Mouse (Mus musculus) monocyte, adult 2 months (primary cell): Measurements from ENCODE around the gene Dnajc22.

ENCODE experiments used
- DNase-seq, 2 experiments: peaks; one replicate each; pipeline ENCODE4 v3.0.0; 2022; ENCODE audit warnings: low spot score in 2 of 2, low read depth in 1 of 2

Gene Dnajc22

GRCm38 (mm10) chr15:99085997-99086396 is 7.0 kb upstream of the Dnajc22 start:
- DNase-seq, result no peak

DNA sequence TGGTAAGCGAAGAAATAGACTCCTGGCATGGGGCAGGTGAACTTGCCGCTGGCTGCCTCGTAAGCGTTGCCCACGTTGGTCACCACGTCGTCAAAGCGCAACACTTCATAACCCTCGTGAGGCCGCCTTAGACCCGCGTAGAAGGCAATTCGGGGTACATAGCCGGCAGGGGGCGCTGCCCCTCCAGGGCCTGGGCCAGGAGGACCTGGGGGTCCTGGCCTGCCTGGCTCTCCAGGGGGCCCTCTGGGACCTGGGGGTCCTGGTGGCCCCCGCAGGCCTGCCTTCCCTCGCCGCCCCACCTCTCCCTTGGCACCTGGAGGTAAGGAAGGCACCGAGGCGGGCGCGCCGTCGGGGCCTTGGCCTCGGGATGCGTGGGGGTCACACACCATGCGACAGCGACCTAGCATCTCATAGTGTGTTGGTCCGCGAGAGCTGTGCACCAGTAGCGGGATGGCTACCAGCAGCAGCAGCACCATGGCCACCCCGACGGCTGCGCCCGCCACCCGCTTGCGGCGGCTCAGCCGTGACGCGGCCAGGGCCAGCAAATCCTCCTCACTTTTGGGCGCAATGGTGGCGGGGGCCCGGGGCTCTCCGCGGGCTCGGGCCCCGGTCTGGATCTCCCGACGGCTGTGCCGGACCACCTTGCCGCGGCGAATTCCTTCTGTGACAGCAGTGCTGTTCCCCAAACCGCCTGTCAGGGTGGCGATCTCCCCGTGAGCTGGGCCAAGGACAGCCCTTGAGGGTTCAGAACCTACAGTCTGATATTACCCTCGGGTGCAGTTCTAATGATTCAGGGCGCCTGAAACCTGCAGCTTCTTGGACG is 5.5 kb upstream of the Dnajc22 start, which contains the start of gene C1ql4:
TSS of gene C1ql4 (minus strand) at position 565 of the 823 bp plus-strand sequence.
- no peak for DNase-seq

- DNase-seq, result peak; percentile 34 to 64
These were observed 4.7 kb upstream of the Dnajc22 start for GRCm38 (mm10) chr15:99088292-99088691.

- DNase-seq, result no peak
These were observed 3.9 kb upstream of the Dnajc22 start for GRCm38 (mm10) chr15:99089069-99089468.

DNA sequence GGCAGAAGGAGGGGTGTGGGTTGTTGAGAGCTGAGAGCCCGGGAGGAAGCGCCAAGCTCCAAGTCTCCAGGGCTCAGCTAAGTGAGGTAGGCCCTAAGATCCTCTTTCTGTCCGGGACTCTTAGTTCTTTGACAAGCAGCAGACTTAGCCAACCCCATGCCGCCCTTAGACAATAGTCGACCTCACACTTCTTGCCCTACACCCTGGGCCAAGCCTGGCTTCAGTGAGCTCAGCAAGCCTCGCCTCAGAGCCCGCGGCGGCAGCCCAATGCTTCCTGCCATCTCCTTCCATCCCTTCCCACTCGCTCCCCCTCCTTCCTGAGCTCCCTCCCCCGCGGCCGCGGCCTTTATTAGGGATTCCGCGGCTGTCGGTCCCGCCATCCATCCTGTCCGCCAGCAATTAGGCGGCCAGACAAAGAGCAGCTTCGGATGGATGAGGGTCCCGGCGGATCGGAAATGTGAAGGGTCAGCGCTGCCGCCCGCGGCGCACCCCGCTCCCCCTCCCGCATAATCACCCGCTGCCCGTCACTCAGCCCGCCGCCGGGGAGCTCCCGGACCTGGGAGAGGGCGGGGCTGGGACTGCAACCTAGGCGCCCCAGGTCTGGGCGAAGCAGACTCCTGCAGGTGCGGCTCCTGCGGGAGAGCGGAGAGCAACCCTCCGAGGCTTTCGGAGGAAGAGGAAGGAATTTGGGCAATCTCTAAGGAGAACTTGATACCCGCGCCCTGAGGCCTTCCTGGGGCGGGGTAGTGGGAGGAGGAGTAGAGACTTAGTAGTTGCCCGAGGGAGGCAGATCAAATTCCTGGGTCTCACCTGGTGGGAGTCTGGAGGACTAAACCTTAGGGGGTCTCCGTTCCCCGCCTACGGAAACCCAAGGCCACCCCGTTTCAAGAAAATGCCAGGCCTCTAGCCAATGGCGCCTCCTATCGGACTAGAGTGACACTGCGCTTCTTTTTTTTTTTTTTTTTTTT is 605 bp downstream of the Dnajc22 start:
- DNase-seq, result peak; percentile 31 to 64

DNA sequence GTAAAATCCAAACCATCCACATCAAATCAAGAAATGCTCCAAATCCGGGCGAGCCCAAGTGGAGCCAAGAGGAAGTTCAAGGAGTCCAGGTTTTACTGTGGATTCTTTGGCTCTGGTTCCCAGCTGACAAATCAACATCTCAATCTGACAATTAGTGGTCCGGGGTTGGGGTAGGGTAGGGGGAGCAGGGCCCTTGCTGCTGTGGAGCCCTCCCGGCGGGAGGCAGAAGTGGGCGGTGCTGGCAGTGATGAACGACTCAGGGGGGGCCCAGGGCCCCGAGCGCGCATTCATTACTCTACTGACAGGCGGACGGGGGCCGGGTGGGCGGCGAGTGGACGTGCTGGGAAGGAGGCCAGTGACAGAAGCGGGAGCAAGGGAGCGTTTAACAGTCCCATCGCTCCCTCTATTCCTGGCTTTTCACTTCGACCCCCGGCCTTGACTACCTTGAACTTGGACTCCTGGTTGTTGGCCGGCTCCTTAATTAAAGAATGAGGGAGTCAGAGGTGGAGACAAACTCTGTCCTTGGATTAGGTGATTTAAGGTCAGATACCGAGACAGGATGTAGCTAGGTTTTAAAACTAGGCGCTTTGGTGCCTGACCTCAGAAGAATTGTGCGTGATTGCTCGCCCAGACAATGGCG is 1.8 kb downstream of the Dnajc22 start:
- DNase-seq, result no peak

- no peak for DNase-seq
These were observed 2.4 kb downstream of the Dnajc22 start for GRCm38 (mm10) chr15:99095356-99095755.

- DNase-seq, result no peak
These were observed 3.3 kb downstream of the Dnajc22 start for GRCm38 (mm10) chr15:99096061-99096793.

- no peak for DNase-seq
These were observed 4.0 kb downstream of the Dnajc22 start for GRCm38 (mm10) chr15:99096831-99097500.

GRCm38 (mm10) chr15:99097840-99098492 is 5.0 kb downstream of the Dnajc22 start:
- DNase-seq, result no peak

DNA sequence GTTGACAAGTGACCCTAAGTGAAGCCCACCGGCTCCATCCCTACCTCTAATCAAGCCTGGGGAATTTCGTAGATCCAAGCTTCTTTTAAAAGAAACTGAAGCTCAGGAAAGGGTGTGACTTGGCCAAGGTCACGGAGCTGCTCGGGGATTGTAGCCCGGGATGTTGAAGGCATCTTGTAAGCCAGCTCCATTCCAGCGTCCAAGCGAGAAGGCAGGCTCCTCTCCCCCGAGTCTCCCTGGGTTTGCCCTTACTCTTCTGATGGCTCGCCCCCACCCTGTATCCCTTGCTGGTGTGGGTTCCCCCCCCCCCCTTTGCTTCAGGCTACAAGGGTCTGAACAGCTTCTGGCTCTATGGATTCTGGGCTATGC is 5.5 kb downstream of the Dnajc22 start:
- DNase-seq, result no peak

- DNase-seq, result no peak
These were observed 6.2 kb downstream of the Dnajc22 start for GRCm38 (mm10) chr15:99099139-99099556.

- DNase-seq, result no peak
These were observed 7.0 kb downstream of the Dnajc22 start for GRCm38 (mm10) chr15:99099984-99100383.

DNA sequence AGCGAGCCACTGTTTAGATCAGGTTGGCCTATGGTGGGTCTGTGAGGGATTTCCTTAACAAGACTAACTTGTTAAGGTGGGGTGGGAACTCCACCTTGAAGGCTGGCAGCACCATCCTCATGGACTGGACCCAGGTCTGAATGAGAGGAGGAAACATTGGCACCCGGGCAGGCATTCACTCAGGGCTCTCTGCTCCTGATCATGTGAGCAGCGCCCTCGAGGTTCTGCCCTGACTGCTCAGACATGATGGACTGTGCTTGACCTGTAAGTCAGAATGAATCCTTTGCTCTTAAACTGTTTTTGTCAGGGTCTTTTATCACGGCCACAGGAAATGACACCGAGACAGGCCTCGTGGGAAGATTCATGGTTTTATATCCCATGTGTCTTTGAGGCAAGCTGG is 12.3 kb downstream of the Dnajc22 start:
- DNase-seq, result no peak

DNA sequence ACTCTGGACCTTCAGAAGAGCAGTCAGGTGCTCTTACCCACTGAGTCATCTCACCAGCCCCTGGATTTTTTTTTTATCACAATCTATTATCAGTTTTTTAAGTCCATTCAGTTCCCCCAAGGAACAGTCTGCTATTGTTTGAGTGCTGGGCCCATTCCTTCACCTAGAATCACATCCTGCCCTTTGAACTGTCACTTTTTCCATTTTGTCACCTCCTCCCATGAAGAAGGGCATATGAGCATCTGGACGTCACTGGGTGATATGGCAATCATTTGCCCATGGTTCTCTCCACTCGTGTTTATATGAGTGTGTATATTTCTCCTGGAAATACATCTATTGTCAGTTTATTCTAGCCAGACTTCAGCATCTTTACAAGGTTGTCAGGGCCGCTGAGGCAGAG is 14.9 kb downstream of the Dnajc22 start:
- no peak for DNase-seq

DNA sequence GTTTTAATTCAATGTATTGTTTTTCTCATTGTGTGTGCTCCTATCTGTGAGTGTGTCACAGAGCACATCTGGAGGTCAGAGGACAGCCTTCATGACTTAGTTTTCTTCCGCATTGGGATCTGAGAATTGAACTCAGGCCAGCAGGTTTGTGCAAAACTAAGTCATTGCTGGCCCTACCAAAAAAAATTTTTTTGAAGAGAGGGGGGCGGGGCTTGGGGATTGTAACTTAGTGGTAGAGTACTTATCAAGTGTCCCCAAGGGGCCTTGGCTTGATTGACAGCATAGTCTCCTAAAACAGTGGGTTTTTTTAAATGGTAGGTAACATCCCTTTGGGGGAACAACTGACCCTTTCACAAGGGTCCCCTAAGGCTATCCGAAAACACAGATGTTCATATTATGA is 18.2 kb downstream of the Dnajc22 start:
- DNase-seq, result no peak

DNA sequence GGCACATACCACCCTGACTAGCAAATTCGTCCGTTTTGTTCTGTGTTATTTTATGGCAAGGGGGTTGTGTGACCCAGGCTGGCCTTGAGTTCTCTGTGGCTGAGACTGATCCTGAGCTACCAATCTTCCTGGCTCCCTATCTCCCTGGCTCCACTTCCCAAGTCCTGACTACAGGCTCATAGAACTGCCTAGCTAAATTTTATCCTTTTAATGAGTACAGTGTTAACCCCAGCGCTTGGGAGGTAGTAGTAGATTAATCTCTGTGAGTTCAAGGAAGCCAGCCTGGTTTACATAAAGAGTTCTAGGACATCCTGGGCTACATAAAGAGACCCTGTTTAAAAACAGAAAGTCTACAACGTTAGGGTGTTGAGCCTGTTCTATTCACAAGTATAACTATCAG is 18.8 kb downstream of the Dnajc22 start:
- DNase-seq, result no peak

DNA sequence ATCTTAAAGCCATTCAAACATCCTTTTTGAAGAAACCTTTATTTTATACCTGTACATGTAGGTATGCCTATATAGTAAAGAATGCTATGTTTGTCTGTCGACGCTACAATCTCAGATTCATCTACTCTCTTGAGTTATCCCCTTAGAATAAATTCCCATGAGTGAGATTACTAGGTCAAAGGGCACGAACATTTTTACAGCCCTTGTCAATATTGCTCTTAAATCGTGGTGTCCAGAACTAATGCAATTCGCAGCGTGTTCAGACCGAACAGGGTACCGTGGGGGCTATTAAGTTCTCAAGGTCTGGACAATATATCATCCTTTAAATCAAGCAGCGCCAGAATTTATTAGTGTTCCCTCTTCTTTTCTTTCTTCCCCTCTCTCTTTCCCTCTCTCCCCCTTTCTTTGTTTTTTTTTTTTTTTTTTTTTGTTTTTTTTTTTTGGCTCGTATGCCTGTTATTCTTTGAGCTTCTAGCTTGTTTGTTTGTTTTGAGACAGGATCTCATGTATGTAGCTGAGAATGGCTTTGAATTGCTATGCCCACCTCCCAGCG is 19.9 kb downstream of the Dnajc22 start:
- no peak for DNase-seq

DNA sequence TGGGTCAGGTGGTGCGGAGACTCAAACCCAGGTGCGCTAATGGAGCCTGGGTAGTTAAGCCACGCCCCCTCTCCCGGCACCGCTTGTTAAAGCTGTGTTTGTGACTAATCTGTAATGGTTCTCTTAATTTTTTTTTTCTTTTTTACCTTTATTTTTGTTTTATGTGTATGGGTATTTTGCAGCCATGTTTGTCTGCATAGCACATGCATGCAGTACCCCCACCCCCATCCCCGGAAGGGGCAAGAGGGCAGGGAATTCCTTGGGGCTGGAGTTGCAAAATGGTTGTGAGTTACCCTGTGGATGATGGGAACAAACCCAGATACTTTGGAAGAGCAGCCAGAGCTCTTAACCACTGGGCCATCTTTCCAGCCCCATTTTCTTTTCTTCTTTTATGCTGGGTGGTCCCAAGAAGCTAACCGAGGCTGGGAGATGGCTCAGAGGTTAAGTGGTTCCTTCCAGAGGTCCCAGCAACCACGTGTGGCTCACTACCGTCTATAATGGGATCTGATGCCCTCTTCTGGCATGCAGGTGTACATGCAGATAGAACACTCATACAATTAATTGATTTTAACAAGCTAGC is 20.5 kb downstream of the Dnajc22 start:
- no peak for DNase-seq
